Mouse (Mus musculus): Measurements from ENCODE around the gene Gpc5.

The Gpc5 gene

DNA sequence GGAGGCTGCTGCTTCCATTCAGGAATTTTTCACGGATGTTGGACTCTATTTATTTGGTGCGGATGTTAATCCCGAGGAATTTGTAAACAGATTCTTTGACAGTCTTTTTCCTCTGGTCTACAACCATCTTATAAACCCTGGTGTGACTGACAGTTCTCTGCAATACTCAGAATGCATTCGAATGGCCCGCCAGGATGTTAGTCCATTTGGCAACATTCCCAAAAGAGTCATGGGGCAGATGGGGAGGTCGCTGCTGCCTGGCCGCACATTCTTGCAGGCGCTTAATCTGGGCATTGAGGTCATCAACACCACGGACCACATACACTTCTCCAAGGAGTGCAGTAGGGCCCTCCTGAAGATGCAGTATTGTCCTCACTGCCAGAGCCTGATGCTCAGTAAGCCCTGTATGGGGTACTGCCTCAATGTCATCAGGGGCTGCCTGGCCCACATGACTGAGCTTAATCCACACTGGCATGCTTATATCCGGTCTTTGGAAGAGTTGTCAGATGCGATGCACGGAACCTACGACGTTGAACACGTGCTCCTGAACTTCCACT, 277.7 kb downstream of the Gpc5 start:
- DNase-seq (ENCODE audit: low spot score in 2 of 2), result no peak

DNA sequence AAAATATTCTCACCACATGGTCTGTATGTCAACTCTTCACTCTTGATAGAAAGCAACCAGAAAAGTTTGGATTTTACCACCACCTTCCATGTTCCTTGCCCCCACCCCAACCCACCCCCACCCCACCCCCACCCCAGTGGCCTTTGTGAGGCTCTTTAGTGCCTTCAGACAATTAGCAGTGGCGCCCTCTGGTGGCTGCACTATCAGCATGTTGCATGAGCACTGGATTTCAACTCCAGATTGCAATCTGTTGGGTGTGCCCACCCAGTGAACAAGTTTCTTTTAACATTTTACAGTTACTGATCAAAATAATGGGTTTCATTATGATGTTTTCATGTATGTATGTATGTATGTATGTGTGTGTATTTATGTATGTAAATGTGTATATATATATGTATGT, 279.1 kb downstream of the Gpc5 start:
- no peak for DNase-seq (ENCODE audit: low spot score in 2 of 2)

DNA sequence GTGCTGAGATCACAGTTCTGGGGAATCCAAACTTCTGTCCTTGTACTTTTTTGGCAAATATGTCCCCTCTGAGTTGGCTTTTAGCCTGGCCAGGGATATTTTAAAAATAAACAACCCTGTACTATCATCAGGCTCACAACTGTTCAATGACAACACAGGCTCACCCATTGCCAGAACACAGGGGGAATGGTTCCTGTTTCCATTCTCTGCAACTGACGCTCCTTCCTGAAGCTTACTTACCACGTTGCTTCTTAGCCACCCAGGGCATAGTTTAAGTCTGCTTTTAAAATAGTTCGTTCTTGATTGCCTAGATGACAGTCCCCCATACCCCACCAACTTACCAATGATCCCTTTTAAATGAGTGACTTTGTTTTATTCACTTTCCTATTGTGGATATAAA, 299.8 kb downstream of the Gpc5 start:
- DNase-seq (ENCODE audit: low spot score in 2 of 2), result no peak

DNA sequence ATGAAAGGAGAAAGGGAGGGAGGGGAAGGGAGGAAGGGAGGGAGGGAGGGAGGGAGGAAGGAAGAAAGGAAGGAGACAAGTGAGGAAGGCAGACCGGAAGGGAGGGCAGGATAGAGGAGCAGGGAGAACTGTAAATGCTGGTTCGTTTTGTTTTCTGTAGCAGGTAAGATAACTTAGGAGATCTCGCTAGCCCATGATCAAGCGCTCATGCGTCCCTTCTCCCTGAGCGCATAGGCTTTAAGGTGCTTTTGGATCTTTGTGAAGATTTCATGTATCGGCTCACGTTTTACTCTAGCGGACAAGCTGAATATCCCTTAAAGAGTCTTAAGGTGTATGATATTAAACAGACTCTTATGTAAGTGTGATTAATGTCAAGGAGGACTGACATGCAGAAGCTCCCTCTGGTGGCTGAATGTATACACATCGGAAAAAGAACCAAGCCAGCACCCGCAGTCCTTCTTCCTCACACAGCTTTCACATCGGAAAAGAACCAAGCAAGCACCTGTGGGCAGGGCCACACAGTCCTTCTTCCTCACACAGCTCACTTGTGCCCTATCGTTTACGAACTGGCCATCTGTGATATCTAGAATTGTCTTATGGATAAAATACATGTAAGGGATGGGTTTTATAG, 301.0 kb downstream of the Gpc5 start:
- DNase-seq (ENCODE audit: low spot score in 2 of 2), result no peak

DNA sequence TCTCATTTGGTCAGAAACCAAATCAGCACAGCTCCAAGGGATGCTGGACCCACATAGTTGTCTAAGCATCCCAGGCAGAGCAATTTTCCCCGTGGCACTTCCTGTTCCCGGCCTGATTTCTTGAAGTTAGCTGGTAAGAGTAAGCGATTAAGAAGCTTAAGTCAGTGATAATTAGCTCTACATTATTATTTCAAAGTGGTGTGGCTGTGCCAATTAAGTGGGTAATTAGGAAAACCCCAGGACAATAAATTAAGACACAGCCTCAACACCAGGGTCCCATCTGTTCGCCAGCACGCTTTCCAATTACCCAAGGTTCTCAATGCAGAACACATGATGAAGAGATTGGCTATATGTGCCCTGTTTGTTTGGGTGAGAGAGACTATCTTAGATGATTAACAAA, 314.6 kb downstream of the Gpc5 start:
- DNase-seq (ENCODE audit: low spot score in 2 of 2), result no peak

DNA sequence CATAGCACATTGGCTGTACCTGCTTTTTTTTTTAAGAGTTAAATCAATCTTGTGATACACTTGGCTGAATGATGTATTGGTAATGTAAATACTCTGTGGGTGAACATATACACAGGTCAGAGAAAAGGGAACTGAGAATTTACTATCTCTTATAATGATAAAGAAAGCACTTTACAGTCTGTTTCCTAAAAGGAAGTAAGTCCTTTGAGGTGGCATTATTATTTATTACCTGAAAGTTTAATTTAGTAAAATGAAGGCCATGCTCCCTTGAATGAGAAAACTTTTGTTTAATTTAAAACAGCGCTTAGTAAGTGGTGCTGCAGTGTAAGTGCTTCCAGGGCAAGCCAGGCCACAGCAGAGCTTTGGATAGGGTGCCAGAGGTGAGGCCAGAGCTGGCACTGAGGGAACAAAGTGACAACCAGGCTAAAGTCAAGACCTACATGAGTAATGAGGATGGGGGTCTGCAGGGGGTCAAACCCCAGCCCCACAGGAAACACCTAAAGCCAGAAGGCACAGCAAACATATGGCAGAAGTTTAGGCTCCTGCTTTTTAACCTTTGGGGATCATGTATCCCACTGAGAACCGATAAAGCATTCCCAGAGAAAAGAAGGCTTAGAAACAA, 315.4 kb downstream of the Gpc5 start:
- no peak for DNase-seq (ENCODE audit: low spot score in 2 of 2)

DNA sequence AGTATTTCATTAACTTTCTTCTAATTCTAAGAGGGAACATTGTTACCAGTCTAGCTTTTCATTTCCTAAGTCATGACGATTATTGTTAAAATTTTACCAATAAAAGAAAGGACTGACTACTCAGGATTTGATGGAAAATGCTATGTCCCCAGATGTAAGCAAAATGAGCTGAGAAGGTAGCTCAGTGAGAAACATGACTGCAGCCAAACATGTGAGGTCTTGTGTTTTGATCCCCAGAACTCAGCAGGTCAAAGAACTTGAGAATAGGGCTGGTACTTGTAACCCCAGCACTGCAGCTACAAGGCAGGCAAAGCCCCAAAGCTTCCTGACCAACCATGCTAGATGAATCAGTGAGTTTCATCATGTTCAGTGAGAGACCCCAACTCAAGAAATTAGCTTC, 318.9 kb downstream of the Gpc5 start:
- no peak for DNase-seq (ENCODE audit: low spot score in 2 of 2)

DNA sequence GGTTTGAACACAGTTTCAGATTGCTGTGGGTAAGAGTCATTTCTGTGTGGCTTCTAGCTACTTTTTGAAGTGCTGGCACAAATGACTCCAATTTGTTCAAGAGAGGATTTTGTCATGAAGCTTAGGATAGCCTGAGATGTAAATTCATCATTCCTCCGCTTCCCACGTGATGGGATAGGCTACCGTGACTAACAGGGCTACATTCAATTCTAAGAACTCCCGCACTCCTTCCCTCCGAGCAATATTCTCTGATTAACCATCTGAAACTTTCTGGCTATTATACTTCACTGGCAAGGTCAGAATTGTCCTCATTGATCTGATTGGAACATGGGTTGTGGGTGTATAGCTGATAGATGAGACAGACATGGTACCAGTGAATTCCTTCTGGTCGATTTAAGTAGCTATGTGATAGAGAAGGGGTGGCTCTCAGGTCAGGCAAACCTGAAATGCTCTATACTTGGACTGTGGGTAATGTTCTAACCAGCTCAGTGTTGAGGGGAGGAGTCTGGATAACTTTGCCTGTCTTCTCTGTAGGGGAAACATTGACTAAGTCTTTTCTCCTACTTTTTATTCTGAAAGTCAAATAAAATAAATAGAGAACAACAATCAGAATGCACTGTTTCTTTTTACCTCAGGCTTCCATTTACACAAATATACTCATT, 319.6 kb downstream of the Gpc5 start:
- no peak for DNase-seq (ENCODE audit: low spot score in 2 of 2)

DNA sequence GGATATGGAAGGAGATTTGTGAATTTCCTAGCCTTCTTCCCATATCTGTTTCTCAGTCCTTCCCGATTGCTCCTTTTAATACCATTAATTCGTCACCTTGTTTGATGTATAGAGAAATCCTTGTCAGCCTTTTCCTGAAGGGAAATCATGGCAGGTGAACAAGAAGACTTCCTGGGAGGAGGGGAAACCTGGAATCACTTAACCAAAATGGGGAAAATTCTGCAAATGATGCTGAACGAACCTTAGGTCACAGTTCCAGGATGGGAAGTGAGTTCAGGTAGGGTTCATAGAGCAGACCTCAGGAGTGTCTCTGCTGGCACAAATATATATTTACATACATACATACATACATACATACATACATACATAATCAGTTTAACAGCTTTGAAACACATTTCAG, 320.8 kb downstream of the Gpc5 start:
- no peak for DNase-seq (ENCODE audit: low spot score in 2 of 2)

DNA sequence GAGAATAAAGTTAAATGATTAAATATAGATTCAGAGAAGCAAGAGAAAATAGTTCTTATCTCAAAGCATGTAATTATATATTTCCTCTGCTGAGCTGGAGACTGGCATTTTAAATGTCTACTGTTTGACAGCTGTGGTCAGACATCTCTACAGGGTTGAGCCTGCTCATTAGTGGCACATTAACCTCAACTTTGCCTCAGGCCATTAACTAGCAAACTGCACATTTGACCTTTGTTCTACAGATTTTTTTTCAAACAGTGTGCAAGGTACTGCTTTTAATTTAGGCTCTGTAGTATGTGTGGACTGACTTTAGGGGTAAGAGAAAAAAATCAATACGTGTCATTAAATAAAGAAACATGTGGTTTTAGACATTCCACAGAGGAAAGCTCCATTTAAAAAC, 321.4 kb downstream of the Gpc5 start:
- DNase-seq (ENCODE audit: low spot score in 2 of 2), result no peak

DNA sequence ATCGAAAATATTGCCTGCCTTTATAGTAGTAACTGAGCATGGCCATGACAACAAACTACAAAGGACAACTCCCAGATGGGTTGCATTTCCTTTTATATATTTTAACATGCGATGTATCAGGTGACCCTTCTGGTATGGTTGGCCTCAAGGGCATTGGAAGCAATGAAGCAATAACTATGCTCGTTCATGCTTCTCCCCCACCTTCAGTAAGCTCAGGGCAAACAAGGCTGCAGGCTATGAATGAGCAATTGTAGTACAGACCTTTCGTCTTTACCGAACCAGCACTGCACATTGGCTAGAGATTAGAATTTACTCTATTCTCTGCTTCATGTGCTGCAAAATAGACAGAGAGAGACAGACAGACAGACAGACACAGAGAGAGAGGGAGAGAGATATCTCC, 322.5 kb downstream of the Gpc5 start:
- no peak for DNase-seq (ENCODE audit: low spot score in 2 of 2)

DNA sequence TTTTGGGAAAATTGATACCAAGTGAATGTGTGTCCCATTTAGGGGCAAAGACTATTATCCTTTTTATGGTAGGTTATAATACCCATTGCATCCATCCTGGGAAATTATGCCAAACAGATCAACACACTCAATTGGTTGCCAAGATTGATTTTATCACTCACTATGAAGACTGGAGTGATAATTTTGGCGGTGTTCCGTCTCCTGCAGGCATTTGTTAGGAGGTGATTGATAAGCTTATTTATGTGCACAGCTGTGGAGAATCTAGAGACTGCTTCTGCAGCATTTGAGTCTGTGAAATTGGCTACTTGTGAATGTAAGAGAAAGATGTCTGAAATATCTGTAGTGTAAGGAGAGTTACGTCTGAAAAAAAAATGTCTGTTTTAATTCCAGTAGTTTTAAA, 340.0 kb downstream of the Gpc5 start:
- no peak for DNase-seq (ENCODE audit: low spot score in 2 of 2)

DNA sequence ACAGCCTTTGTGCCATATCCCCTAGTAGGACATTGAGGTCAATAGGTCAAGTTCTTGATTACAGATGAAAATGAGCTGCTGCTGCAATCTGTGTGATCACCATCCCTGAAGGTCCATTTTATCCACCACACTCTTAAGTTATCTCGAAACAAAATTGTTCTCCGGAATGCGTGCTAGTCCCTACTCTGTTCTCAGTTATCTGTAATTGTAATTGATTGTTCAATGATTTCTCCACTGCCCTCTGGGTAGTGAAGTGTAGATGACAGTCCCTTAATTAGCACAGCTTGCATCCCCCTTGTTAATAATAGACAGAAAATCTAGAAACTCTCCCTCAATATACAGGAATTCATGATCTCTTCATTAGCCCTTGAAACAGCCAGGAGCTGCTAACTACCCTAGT, 340.4 kb downstream of the Gpc5 start:
- no peak for DNase-seq (ENCODE audit: low spot score in 2 of 2)

DNA sequence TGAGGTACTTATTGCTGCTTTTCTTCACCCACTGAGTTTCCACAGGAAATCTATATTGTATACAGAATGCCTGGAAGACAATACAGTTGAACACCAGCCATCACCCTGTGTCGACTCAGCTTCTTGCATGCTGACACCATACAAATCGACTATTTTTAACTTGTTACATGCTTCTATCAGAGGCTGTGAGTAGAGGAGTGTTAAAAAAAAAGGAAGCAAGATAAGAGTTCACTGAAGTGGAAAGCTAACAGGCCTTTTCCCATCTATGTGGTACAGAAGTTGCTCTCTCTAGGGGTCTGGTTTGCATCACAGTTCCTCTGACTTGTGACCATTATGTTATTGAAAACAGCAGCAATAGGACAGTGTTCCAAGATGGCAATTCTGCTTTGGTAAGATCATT, 344.6 kb downstream of the Gpc5 start:
- no peak for DNase-seq (ENCODE audit: low spot score in 2 of 2)

DNA sequence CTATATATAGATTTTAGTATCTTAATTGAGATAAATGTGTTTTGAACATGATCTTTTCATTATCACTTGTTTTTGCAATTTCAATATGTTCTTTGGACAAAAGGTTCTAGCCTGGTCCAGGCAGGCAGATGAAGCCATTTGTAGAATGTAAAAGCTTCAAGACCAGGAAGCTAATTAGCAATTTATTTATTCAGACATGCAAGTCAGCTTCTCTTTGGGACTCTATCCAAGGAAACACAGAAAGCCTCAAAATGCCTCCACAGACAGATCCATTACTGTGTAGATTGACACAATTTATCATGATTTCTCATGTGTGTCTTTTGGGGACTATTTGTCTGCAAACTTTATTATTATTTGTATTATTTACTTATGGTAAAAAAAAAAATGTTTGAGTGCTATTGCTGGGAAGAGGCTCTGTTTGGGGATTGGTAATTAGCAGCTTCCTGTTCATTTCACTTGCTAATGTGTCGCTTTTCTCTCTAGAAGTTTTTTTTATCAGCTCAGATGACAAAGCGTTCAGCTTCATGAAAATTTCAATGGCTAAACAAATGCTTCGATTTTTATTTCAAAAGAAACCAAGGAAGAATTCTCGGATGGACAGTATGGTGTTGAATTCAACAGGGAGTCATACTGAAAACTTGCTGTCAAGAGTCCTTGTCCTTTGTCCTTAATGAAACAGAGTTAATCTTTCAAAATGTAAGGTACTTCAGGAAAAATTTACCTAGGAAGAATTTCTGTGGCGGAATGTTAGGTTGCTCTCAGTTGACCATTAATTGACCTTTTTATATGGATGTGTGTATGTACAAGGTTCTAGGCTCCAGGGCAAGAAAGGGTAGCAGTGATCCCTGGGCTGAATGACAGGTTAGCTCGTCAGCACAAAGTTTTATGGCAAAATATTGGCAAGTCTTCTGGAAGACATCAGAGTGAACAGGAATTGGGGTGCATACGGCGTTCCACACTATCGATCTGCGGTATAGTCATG, 353.1 kb downstream of the Gpc5 start:
- no peak for DNase-seq (ENCODE audit: low spot score in 2 of 2)

DNA sequence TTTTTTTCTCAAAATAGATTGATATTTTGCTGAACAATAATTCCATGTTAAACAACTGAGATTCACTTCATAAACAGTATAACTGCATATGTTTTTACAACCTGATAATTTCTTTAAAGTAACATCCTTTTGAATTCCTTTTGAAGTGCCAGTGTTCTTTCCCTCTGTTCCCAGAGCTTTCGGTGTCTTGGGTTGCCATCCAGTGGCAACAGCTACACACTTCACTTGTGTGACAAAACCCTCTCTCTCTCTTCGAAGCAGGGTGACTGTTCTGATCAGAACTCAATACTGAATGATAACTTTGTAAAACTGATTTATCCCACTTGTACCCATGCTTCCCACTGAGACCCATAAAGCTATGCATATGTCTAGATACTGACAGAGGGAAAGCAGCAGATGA, 358.9 kb downstream of the Gpc5 start:
- no peak for DNase-seq (ENCODE audit: low spot score in 2 of 2)

DNA sequence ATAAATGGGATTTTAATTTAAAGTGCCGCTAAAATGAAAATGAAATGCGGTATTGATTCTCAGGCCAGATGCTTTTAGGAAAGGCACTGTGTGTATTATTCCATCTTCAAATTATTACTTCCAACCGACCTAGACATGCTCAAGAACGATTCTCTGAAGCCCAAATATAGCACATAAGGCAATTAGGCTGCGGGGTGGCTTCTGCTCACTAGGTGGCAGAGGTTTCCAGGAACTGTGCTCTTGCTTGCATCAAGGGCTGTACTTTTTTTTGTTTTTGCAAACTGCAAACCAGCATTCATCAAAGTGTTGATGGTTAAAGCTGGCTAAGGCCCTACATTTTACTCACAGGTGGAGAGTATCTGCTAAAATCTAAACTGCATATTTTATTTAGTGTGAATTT, 375.9 kb downstream of the Gpc5 start:
- DNase-seq (ENCODE audit: low spot score in 2 of 2), result no peak

DNA sequence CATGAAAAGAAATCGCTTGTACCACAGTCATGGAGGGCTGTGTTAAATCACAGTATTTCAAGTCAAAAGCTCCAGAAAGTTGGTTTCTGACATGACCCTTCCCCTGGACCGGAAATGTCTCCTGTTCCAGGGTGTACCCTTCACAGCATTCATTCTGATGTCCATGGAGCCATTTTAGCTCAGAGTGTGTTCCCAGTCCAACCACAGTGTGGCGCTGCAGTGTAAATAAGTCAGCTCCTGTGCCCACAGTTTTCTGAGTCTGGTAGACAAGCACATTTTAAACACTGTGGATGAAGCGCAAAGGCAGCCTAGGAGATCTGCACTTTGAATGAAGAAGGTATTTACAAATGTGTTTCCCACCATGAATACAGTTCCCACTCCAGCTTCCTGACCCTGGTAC, 383.2 kb downstream of the Gpc5 start:
- DNase-seq (ENCODE audit: low spot score in 2 of 2), result no peak

DNA sequence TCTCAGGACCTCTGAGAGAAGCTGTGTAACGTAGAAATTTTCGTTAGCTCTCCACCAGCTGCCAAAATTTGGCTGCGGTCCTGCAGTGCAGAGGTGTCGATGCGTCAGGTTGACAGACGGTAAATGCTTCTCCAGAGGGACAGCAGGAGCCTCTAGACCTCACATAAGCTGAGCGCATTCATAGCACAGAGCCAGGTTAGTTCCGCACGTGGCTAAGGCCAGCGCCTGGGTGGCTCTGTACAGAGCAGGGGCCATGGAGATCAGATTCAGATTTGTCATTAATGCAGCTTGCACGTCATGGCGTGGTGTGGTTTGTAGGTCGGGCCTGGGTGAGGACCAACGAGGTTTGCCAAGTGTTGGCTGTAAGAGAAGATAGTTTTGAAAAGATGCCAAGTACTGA, 385.3 kb downstream of the Gpc5 start:
- no peak for DNase-seq (ENCODE audit: low spot score in 2 of 2)

DNA sequence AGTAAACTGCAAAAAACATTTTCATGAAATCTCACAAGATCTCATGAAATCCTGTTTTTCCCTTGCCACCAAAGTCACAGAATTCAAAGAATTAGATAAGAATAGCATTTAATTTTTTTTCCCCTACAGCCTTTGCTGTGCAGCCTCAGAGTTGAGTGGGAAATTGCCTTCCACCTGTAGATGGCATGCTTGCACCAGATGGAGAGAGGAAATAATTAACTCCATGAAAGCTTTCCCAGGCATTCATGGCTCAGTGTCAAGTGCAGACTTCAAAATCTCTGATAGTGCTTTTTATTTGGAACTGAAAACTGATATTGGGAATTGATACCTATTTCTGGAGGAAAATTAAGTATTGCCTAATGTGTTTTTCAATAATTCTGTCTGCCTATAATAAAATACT, 393.1 kb downstream of the Gpc5 start:
- no peak for DNase-seq (ENCODE audit: low spot score in 2 of 2)

DNA sequence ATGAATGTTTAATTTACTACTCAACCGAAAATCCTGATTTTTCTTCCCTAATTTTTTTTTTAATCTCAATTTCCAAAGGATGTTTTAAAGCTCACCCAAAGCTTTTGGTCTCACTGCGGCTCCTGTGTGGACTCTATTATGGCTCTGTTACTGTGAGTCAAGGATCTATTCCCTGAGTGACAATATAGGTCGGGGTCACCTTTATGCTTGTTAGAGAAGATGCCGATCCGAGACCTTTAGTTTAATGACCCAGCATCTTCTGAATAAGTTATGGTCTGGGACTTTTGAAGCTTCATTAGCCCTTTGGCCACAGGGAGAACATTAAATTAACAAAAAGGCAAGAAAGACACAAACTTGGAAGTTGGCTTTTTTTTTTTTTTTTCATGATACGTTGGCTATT, 408.8 kb downstream of the Gpc5 start:
- DNase-seq (ENCODE audit: low spot score in 2 of 2), result no peak
